ENCODE assay signal across 25 mouse cellular contexts in the genomic region with DNA sequence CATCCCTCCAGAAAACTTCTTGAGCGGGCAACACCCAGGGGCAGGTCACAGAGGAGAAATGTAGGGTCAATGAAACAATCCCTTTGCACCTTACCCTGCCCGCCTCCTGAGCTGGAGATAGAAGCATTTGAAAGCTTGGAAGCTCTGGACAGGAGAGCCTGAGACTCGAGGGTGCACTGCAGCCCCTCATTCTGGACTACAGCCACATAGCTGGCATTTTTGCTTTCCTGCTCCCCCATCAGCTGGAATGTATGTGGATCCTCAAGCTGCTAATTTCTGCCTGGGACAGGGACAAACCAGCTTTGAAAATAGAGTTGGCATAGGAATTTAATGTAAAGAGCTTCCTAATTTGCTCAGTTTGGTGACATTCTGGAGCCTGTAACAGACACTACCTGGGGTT.
A peak's percentile ranks its signal among the peaks of the same experiment; 100 is the strongest.
DNase-seq lines count a peak whose midpoint lies in the region; ATAC-seq and TF ChIP-seq lines count a peak whose summit lies in the region.
"Had no signal": no experiment of that assay in that cellular context is flagged by ENCODE, and none has a peak within 500 bp of the region (broad histone marks: within the 10 kb centered on the region; RNA-seq: fewer than 3 reads in every experiment).

No protein-coding gene starts in this region.

- no peak overlapping the region for H3K4me3 ChIP-seq in embryonic facial prominence, embryonic 14.5 days (ENCODE audit: low read depth, low read length)
- no peak overlapping the region for H3K4me3 ChIP-seq in embryonic facial prominence, embryonic 10.5 days
- no peak overlapping the region for H3K4me3 ChIP-seq in heart, embryonic 15.5 days
- no peak overlapping the region for H3K4me3 ChIP-seq in kidney, embryonic 15.5 days (replicated peaks)
- H3K4me3 ChIP-seq in gastrocnemius, adult 2 months, result no peak overlapping the region
- H3K4me3 ChIP-seq: hindbrain, embryonic 10.5 days; left cerebral cortex, adult 2 months; megakaryocyte, embryonic 14.5 days; neural tube, embryonic 13.5 days had no signal

- H3K36me3 ChIP-seq in embryonic facial prominence, embryonic 14.5 days (ENCODE audit: control insufficient read depth, insufficient read depth, low read length), result peaks cover 20% of the 10 kb centered on the region; the same call in 1 of the 2 replicates
- peaks cover 19% of the 10 kb centered on the region for H3K36me3 ChIP-seq in embryonic facial prominence, embryonic 10.5 days (replicated peaks)
- H3K36me3 ChIP-seq in heart, embryonic 15.5 days, result peaks cover 9% of the 10 kb centered on the region
- H3K36me3 ChIP-seq in kidney, embryonic 15.5 days, result peaks cover 29% of the 10 kb centered on the region
- H3K36me3 ChIP-seq: neural tube, embryonic 13.5 days had no signal

- H3K4me1 ChIP-seq in embryonic facial prominence, embryonic 14.5 days (ENCODE audit: control insufficient read depth, insufficient read depth, low read length), result no peaks in the 10 kb centered on the region
- peaks cover 19% of the 10 kb centered on the region for H3K4me1 ChIP-seq in embryonic facial prominence, embryonic 10.5 days
- peaks cover 40% of the 10 kb centered on the region for H3K4me1 ChIP-seq in heart, embryonic 15.5 days (replicated peaks)
- peaks cover 21% of the 10 kb centered on the region for H3K4me1 ChIP-seq in kidney, embryonic 15.5 days
- H3K4me1 ChIP-seq: hindbrain, embryonic 10.5 days; neural tube, embryonic 13.5 days had no signal

- intact Hi-C loops in heart, postnatal 14 days (cut with DNase I), result no loop called here
- intact Hi-C loops in gastrocnemius, adult 2 months (cut with DNase I), result no loop called here

- H3K27me3 ChIP-seq in embryonic facial prominence, embryonic 14.5 days (replicated peaks; ENCODE audit: control insufficient read depth, insufficient read depth, low read length), result no peaks in the 10 kb centered on the region
- H3K27me3 ChIP-seq in embryonic facial prominence, embryonic 10.5 days (replicated peaks; ENCODE audit: low read depth, poor library complexity, severe bottlenecking), result no peaks in the 10 kb centered on the region
- H3K27me3 ChIP-seq in heart, embryonic 15.5 days, result no peaks in the 10 kb centered on the region
- H3K27me3 ChIP-seq in kidney, embryonic 15.5 days, result no peaks in the 10 kb centered on the region
- H3K27me3 ChIP-seq: megakaryocyte, embryonic 14.5 days; neural tube, embryonic 13.5 days had no signal

- no peak overlapping the region for H3K4me2 ChIP-seq in embryonic facial prominence, embryonic 14.5 days (ENCODE audit: low read depth, low read length)
- peak overlapping the region; percentile 11; the same call in 1 of the 2 replicates for H3K4me2 ChIP-seq in heart, embryonic 15.5 days
- H3K4me2 ChIP-seq in kidney, embryonic 15.5 days, result no peak overlapping the region
- H3K4me2 ChIP-seq: liver, embryonic 11.5 days; neural tube, embryonic 13.5 days had no signal

- WGBS in embryonic facial prominence, embryonic 14.5 days, result 64% methylated on average over 3 of the region's 3 CpGs
- 60% methylated on average over 3 of the region's 3 CpGs for WGBS in embryonic facial prominence, embryonic 10.5 days
- WGBS in heart, embryonic 15.5 days, result 31% methylated on average over 3 of the region's 3 CpGs
- 69% methylated on average over 3 of the region's 3 CpGs for WGBS in kidney, embryonic 15.5 days

- H3K27ac ChIP-seq in embryonic facial prominence, embryonic 14.5 days (replicated peaks; ENCODE audit: low read depth, low read length), result no peak overlapping the region
- no peak overlapping the region for H3K27ac ChIP-seq in embryonic facial prominence, embryonic 10.5 days (replicated peaks)
- peak overlapping the region; percentile 74 for H3K27ac ChIP-seq in heart, embryonic 15.5 days
- H3K27ac ChIP-seq in kidney, embryonic 15.5 days, result no peak overlapping the region
- H3K27ac ChIP-seq in gastrocnemius, adult 2 months, result no peak overlapping the region
- H3K27ac ChIP-seq: hindbrain, embryonic 10.5 days; hindbrain, postnatal 0 days; left cerebral cortex, adult 2 months; neural tube, embryonic 13.5 days had no signal

- peak; percentile 38 for DNase-seq in embryonic facial prominence, embryonic 14.5 days (ENCODE audit: low spot score)
- no peak for DNase-seq in embryonic facial prominence, embryonic 10.5 days (ENCODE audit: low spot score)
- DNase-seq in heart, postnatal 14 days, result no peak
- peak; percentile 26 to 37 for DNase-seq in kidney, postnatal 4 days
- DNase-seq in R1 (ENCODE audit: low read depth, low spot score), result peak; percentile 17
- DNase-seq in gastrocnemius, adult 2 months, result no peak
- DNase-seq: adrenal gland, postnatal 25 days; cerebellum, adult 11 months; cerebellum, postnatal 10 days; embryo, embryonic 11 days; gastrocnemius, postnatal 10 days; layer of hippocampus, adult 9-11 months; left cerebral cortex, postnatal 4 days; lung, adult 2 months; midbrain, embryonic 14.5 days; thymus, postnatal 14 days had no signal

- no peak for TF ChIP-seq CTCF in gastrocnemius, adult 2 months (IDR thresholded peaks at IDR 0.05)

- no peaks in the 10 kb centered on the region for H3K9me3 ChIP-seq in embryonic facial prominence, embryonic 14.5 days (ENCODE audit: control insufficient read depth, low read length)
- H3K9me3 ChIP-seq in embryonic facial prominence, embryonic 10.5 days, result peaks cover 3% of the 10 kb centered on the region; the same call in 1 of the 2 replicates
- no peaks in the 10 kb centered on the region for H3K9me3 ChIP-seq in heart, embryonic 15.5 days (replicated peaks)
- no peaks in the 10 kb centered on the region for H3K9me3 ChIP-seq in kidney, embryonic 15.5 days (replicated peaks)
- H3K9me3 ChIP-seq: hindbrain, embryonic 10.5 days; neural tube, embryonic 13.5 days had no signal

- ATAC-seq in embryonic facial prominence, embryonic 14.5 days (ENCODE audit: low read depth), result no peak
- ATAC-seq in heart, embryonic 15.5 days (replicated peaks; ENCODE audit: insufficient number of reproducible peaks, insufficient read depth, low FRiP score, low read depth), result peak; percentile 58; the same call in 1 of the 2 replicates
- ATAC-seq in kidney, embryonic 15.5 days (replicated peaks; ENCODE audit: low FRiP score), result no peak
- ATAC-seq: CD4-positive, CD25-positive, alpha-beta regulatory T cell, adult 4 months; hindbrain, postnatal 0 days had no signal

- no peak overlapping the region for H3K9ac ChIP-seq in embryonic facial prominence, embryonic 14.5 days (ENCODE audit: low read depth, low read length)
- no peak overlapping the region for H3K9ac ChIP-seq in heart, embryonic 15.5 days
- no peak overlapping the region for H3K9ac ChIP-seq in kidney, embryonic 15.5 days
- H3K9ac ChIP-seq: neural tube, embryonic 13.5 days had no signal

Comparison
In these comparisons a context has a peak if more than half of its experiments do, and no peak if none do; other contexts are left out.
1. DNase-seq: peak in embryonic facial prominence, embryonic 14.5 days (single experiment), kidney, postnatal 4 days (2 of 2) and R1 (single experiment); none in embryonic facial prominence, embryonic 10.5 days (single experiment), heart, postnatal 14 days (0 of 2) and gastrocnemius, adult 2 months (single experiment).